Mouse (Mus musculus): ENCODE results near the gene Zc3h14. TPM values are rescaled to one million over a fixed set of nuclear protein-coding genes. Genes with fewer than 3 reads are reported as not detected.

Zc3h14 gene
- polyA plus RNA-seq, 1 experiment from 2014 or later = 34.1 TPM

GRCm38 (mm10) chr12:98745626-98746025, 1.1 kb upstream of the Zc3h14 start:
- 54% methylated on average over 4 of the region's 4 CpGs for WGBS
- TF ChIP-seq CTCF (IDR thresholded peaks at IDR 0.05; ENCODE audit: low read depth) = no peak

DNA sequence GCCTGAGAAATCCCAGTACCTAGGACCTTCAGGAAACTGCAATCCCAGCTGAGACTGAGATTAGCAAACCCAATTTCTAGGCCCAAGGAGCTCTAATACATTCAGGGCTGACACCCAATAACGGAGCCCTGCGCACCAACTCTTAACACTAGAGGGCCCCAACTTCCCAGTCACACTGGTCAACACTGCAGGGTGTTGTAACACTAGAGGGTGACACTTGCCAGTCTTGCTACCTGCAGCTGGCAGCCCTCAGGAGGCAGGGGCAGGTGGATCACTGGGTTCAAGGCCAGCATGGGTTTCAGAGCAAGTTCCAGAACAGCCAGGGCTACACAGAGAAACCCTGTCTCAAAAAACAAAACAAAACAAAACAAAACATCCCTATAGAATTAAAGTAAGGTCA, 633 bp upstream of the Zc3h14 start:
- TF ChIP-seq CTCF (IDR thresholded peaks at IDR 0.05; ENCODE audit: low read depth) = peak; percentile 86
- Histone ChIP-seq H3K27ac (ENCODE audit: low read depth, low read length) (no peak overlapping the region), H3K4me2 (replicated peaks; ENCODE audit: low read depth) (peak overlapping the region; percentile 66; the same call in 1 of the 2 replicates), H3K27me3 (replicated peaks; ENCODE audit: control insufficient read depth, insufficient read depth, low read length) (no peaks in the 10 kb centered on the region), H3K9me3 (ENCODE audit: control insufficient read depth) (no peaks in the 10 kb centered on the region), H3K4me3 (ENCODE audit: low read depth, low read length) (no peak overlapping the region), H3K4me1 (replicated peaks; ENCODE audit: control insufficient read depth, insufficient read depth, low read length) (no peaks in the 10 kb centered on the region), H3K9ac (ENCODE audit: low read depth, low read length) (no peak overlapping the region), H3K36me3 (ENCODE audit: control insufficient read depth, insufficient read depth) (0 out of 2 replicates have a peak, but pooled peaks cover 4% of the 10 kb centered on the region)
- 25% methylated on average over 2 of the region's 2 CpGs for WGBS
- peak; percentile 77 for ATAC-seq

More at GRCm38 (mm10) chr12:98745626-98746025, 1.1 kb upstream of the Zc3h14 start:
- H3K36me3 ChIP-seq (ENCODE audit: control insufficient read depth, insufficient read depth) = 0 out of 2 replicates have a peak, but pooled peaks cover 3% of the 10 kb centered on the region
- no peak overlapping the region for H3K4me2 ChIP-seq (replicated peaks; ENCODE audit: low read depth)
- no peaks in the 10 kb centered on the region for H3K27me3 ChIP-seq (replicated peaks; ENCODE audit: control insufficient read depth, insufficient read depth, low read length)
- H3K9me3 ChIP-seq (ENCODE audit: control insufficient read depth) = no peaks in the 10 kb centered on the region
- ATAC-seq = no peak
- H3K4me3 ChIP-seq (ENCODE audit: low read depth, low read length) = no peak overlapping the region
- no peak overlapping the region for H3K9ac ChIP-seq (ENCODE audit: low read depth, low read length)
- H3K4me1 ChIP-seq (replicated peaks; ENCODE audit: control insufficient read depth, insufficient read depth, low read length) = no peaks in the 10 kb centered on the region
- H3K27ac ChIP-seq (ENCODE audit: low read depth, low read length) = no peak overlapping the region

- peak overlapping the region; percentile 66 for H3K4me2 ChIP-seq (replicated peaks; ENCODE audit: low read depth)
- no peaks in the 10 kb centered on the region for H3K4me1 ChIP-seq (replicated peaks; ENCODE audit: control insufficient read depth, insufficient read depth, low read length)
- no peaks in the 10 kb centered on the region for H3K27me3 ChIP-seq (replicated peaks; ENCODE audit: control insufficient read depth, insufficient read depth, low read length)
- TF ChIP-seq CTCF (IDR thresholded peaks at IDR 0.05; ENCODE audit: low read depth) = no peak
- H3K9me3 ChIP-seq (ENCODE audit: control insufficient read depth) = no peaks in the 10 kb centered on the region
- H3K36me3 ChIP-seq (ENCODE audit: control insufficient read depth, insufficient read depth) = 0 out of 2 replicates have a peak, but pooled peaks cover 4% of the 10 kb centered on the region
- H3K9ac ChIP-seq (ENCODE audit: low read depth, low read length) = peak overlapping the region; percentile 86
- peak overlapping the region; percentile 85 for H3K27ac ChIP-seq (ENCODE audit: low read depth, low read length)
- H3K4me3 ChIP-seq (ENCODE audit: low read depth, low read length) = peak overlapping the region; percentile 90
- no peak for ATAC-seq
- under 1% methylated on average over 11 of the region's 14 CpGs for WGBS
Observed at GRCm38 (mm10) chr12:98747380-98747753, 603 bp downstream of the Zc3h14 start.

GRCm38 (mm10) chr12:98757636-98758035, 10.9 kb downstream of the Zc3h14 start:
- H3K27me3 ChIP-seq (replicated peaks; ENCODE audit: control insufficient read depth, insufficient read depth, low read length) = no peaks in the 10 kb centered on the region
- no peak for ATAC-seq
- TF ChIP-seq CTCF (IDR thresholded peaks at IDR 0.05; ENCODE audit: low read depth) = peak; percentile 36
- peaks cover 45% of the 10 kb centered on the region for H3K36me3 ChIP-seq (ENCODE audit: control insufficient read depth, insufficient read depth)
- 86% methylated on average over 6 of the region's 6 CpGs for WGBS
- H3K4me1 ChIP-seq (replicated peaks; ENCODE audit: control insufficient read depth, insufficient read depth, low read length) = no peaks in the 10 kb centered on the region
- no peaks in the 10 kb centered on the region for H3K9me3 ChIP-seq (ENCODE audit: control insufficient read depth)
- no peak overlapping the region for H3K9ac ChIP-seq (ENCODE audit: low read depth, low read length)
- no peak overlapping the region for H3K4me2 ChIP-seq (replicated peaks; ENCODE audit: low read depth)
- H3K4me3 ChIP-seq (ENCODE audit: low read depth, low read length) = no peak overlapping the region
- H3K27ac ChIP-seq (ENCODE audit: low read depth, low read length) = no peak overlapping the region

DNA sequence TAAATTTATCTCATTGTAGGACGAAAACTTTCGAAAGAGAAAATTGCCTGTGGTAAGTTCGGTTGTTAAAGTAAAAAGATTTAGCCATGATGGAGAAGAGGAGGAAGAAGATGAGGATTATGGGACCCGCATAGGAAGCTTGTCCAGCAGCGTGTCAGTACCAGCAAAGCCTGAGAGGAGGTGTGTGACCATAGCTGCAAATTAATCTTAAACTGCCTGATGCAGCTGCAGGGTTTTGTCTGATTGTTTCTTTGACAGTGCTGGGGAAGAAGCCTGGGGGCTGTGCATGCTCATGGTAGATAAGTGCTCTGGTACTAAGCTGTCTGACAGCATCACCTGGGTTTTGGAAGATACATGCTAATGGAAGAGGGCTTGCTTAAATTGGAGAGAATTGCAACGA, 12.9 kb downstream of the Zc3h14 start:
- H3K36me3 ChIP-seq (ENCODE audit: control insufficient read depth, insufficient read depth) = peaks cover 46% of the 10 kb centered on the region
- no peak for ATAC-seq
- H3K27me3 ChIP-seq (replicated peaks; ENCODE audit: control insufficient read depth, insufficient read depth, low read length) = no peaks in the 10 kb centered on the region
- TF ChIP-seq CTCF (IDR thresholded peaks at IDR 0.05; ENCODE audit: low read depth) = no peak
- no peak overlapping the region for H3K4me2 ChIP-seq (replicated peaks; ENCODE audit: low read depth)
- 95% methylated on average over 6 of the region's 6 CpGs for WGBS
- H3K9me3 ChIP-seq (ENCODE audit: control insufficient read depth) = no peaks in the 10 kb centered on the region
- H3K27ac ChIP-seq (ENCODE audit: low read depth, low read length) = no peak overlapping the region
- no peak overlapping the region for H3K9ac ChIP-seq (ENCODE audit: low read depth, low read length)
- H3K4me3 ChIP-seq (ENCODE audit: low read depth, low read length) = no peak overlapping the region
- H3K4me1 ChIP-seq (replicated peaks; ENCODE audit: control insufficient read depth, insufficient read depth, low read length) = no peaks in the 10 kb centered on the region

- no peak overlapping the region for H3K4me2 ChIP-seq (replicated peaks; ENCODE audit: low read depth)
- no peaks in the 10 kb centered on the region for H3K27me3 ChIP-seq (replicated peaks; ENCODE audit: control insufficient read depth, insufficient read depth, low read length)
- TF ChIP-seq CTCF (IDR thresholded peaks at IDR 0.05; ENCODE audit: low read depth) = no peak
- H3K9ac ChIP-seq (ENCODE audit: low read depth, low read length) = no peak overlapping the region
- peaks cover 43% of the 10 kb centered on the region for H3K36me3 ChIP-seq (ENCODE audit: control insufficient read depth, insufficient read depth)
- H3K4me3 ChIP-seq (ENCODE audit: low read depth, low read length) = no peak overlapping the region
- H3K4me1 ChIP-seq (replicated peaks; ENCODE audit: control insufficient read depth, insufficient read depth, low read length) = no peaks in the 10 kb centered on the region
- WGBS = 83% methylated on average over 2 of the region's 2 CpGs
- no peak overlapping the region for H3K27ac ChIP-seq (ENCODE audit: low read depth, low read length)
- no peaks in the 10 kb centered on the region for H3K9me3 ChIP-seq (ENCODE audit: control insufficient read depth)
- ATAC-seq = peak; percentile 36; the same call in 1 of the 2 replicates
Observed at GRCm38 (mm10) chr12:98766241-98766640, 19.5 kb downstream of the Zc3h14 start.

DNA sequence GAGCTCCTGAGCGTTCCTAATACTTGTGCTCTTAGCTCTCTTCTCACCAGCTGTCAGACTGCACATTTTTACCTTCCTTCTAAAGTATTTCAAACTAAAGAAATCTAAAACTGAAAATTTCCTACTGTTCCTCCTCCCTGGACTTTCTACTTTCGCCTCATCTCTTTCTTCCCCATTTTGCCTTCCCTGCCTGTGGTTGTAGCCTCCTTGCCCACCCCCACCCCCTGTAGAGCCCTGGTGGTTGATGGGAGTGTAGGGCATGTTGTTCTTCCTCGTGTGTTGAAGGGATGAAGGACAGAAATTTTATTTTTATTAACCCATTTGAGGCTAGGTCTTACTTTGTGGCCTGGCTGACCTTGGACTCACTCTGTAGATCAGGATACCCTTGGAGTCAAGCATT, 30.7 kb downstream of the Zc3h14 start:
- no peak for TF ChIP-seq CTCF (IDR thresholded peaks at IDR 0.05; ENCODE audit: low read depth)
- H3K27ac ChIP-seq (ENCODE audit: low read depth, low read length) = no peak overlapping the region
- no peaks in the 10 kb centered on the region for H3K27me3 ChIP-seq (replicated peaks; ENCODE audit: control insufficient read depth, insufficient read depth, low read length)

More for the DNA sequence above, 30.7 kb downstream of the Zc3h14 start:
- H3K4me1 ChIP-seq (replicated peaks; ENCODE audit: control insufficient read depth, insufficient read depth, low read length) = no peaks in the 10 kb centered on the region
- H3K4me3 ChIP-seq (ENCODE audit: low read depth, low read length) = no peak overlapping the region
- H3K36me3 ChIP-seq (ENCODE audit: control insufficient read depth, insufficient read depth) = peaks cover 76% of the 10 kb centered on the region
- no peaks in the 10 kb centered on the region for H3K9me3 ChIP-seq (ENCODE audit: control insufficient read depth)
- 75% methylated on average over 3 of the region's 3 CpGs for WGBS
- H3K4me2 ChIP-seq (replicated peaks; ENCODE audit: low read depth) = no peak overlapping the region
- H3K9ac ChIP-seq (ENCODE audit: low read depth, low read length) = no peak overlapping the region
- no peak for ATAC-seq
